Mouse (Mus musculus): ENCODE data around the gene Ddah1.

DNA sequence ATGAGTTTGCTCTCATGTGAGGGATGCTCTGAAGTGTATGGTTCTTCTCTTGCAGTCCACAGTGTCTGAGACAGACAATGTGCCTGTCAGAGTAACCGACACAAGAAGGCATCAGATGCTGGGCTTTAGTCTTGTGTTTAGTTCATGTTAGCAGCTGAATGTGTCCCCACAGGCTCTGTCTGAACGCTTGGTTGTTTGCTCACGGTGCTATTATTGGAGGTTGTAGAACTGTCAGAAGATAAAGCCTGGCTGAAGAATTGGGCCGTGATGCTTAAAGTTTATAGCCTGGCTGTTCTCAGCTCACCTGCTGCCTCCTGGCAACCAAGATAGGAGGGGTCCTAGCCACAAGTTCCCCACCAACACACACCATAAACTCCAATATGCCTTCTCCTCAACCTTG is 104.0 kb downstream of the Ddah1 start:
- TF ChIP-seq POLR2A (IDR thresholded peaks at IDR 0.05; ENCODE audit: borderline replicate concordance, low read depth, low read length) (no peak), CTCF (IDR thresholded peaks at IDR 0.05; ENCODE audit: low read depth, low read length) (no peak)

Data from bone marrow macrophage, adult 2 months (primary cell).